Mouse (Mus musculus) MEL-GATA-1-ER (cell line): Measurements from ENCODE around the gene Lrp2bp.

Source experiments
- DNase-seq: peaks from one replicate; pipeline ENCODE4 v3.0.0-alpha.2; 2012; ENCODE audit warnings: low read depth; ENCODE audit errors: extremely low read depth

The Lrp2bp gene

DNA sequence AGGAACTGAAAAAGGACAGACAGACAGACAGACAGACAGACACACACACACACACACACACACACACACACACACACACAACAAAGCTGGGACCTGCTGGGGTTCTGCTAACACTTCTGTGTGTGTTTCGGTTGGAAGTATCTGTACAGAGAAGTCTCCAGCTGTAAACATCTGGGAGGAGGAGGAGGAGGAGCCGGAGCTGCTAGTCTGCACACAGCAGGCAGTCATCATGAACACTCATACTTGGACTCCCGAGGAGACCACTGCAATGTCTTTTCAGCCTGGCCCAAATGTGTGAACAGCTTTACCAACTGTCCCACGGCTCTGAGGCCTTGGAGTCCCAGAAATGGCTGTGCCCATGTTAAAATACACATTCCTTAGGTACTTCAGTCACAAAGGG, 25.3 kb downstream of the Lrp2bp start:
- DNase-seq: no peak

GRCm38 (mm10) chr8:46036217-46036616, 37.1 kb downstream of the Lrp2bp start:
- DNase-seq: no peak

- no peak for DNase-seq
These were observed 40.6 kb downstream of the Lrp2bp start for GRCm38 (mm10) chr8:46039666-46040065.

DNA sequence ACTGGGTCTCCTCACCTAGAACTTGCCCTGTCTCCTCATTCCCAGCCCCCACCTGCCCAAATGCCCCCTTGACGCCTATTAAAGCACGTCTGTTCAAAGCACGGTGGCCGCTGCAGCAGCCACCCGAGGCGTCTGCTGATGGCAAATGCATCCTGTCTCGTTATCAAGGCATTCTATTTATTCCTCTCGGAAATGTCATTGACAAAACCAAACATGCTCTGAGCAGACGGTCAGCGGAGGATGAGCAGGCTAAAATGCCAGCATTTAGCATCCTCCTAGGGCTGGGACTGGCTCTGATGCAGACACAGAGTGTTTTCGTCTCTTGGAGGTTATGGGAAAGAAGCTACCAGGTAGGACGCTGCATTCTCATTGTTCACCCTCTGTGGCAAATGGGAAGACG, 41.2 kb downstream of the Lrp2bp start:
- DNase-seq: no peak

- DNase-seq: no peak
These were observed 73.7 kb downstream of the Lrp2bp start for GRCm38 (mm10) chr8:46072798-46073197.

GRCm38 (mm10) chr8:46073540-46074140, 74.5 kb downstream of the Lrp2bp start:
- no peak for DNase-seq

DNA sequence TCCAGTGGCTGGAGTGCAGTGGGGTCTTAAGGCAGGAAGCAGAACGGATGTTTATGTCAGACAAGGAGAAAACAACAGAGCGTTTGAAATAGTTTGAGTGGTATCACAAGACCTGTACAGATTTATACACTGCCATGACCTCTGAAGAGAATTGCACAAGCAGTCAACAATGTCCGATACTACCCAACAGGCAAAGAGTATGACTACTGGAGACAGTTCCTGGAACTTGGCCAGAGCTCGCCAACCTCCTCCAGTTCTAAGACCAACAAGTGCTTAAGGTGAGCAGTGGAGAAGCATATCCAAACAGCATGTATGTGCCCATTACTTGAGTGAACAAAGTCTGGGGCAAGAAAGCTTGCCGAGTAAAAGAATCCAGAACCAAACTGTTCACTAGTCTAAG, 76.1 kb downstream of the Lrp2bp start:
- no peak for DNase-seq

GRCm38 (mm10) chr8:46078866-46079265, 79.8 kb downstream of the Lrp2bp start:
- DNase-seq: no peak
